In the genomic region with DNA sequence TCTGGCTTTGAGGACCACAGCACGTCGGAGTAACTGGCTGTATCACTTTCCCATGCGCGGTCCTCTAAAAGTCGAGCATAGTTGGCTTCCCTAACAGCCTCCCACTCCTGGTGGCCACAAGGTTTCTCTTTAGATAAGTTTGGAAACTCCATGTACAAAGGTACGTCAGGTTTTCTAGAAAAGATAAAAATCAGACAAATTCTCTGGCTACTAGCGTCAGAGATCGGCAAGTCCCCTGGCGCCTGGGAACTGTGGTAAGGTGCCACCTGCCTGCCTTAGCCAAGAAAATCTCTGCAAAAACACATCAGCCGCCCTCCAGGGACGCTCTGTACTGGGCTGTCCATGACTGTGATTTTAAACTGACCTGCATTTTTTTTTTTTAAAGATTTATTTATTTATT, we compare ENCODE assay signal across 8 mouse cellular contexts. TPM values are rescaled to one million over a fixed set of nuclear protein-coding genes. Genes with fewer than 3 reads are reported as not detected.
DNase-seq lines count a peak whose midpoint lies in the region; ATAC-seq and TF ChIP-seq lines count a peak whose summit lies in the region.

No protein-coding gene starts in this region.

- TF ChIP-seq EP300 in liver, postnatal 0 days (IDR thresholded peaks at IDR 0.05; ENCODE audit: low read depth) = no peak

- H3K4me2 ChIP-seq in heart, embryonic 11.5 days = peak overlapping the region; percentile 94
- H3K4me2 ChIP-seq in liver, postnatal 0 days (ENCODE audit: low read depth, low read length) = peak overlapping the region; percentile 64

- H3K27me3 ChIP-seq in heart, embryonic 11.5 days (ENCODE audit: control insufficient read depth, insufficient read depth, low read length) = peaks cover 21% of the 10 kb centered on the region
- H3K27me3 ChIP-seq in E14TG2a.4 (ENCODE audit: insufficient read depth, low read length) = peaks cover 29% of the 10 kb centered on the region
- H3K27me3 ChIP-seq in hindbrain, embryonic 10.5 days (ENCODE audit: insufficient read depth, poor library complexity, severe bottlenecking) = peaks cover 42% of the 10 kb centered on the region
- H3K27me3 ChIP-seq in liver, postnatal 0 days (ENCODE audit: insufficient read depth, low read length) = peaks cover 23% of the 10 kb centered on the region

- no peak overlapping the region for H3K27ac ChIP-seq in heart, embryonic 11.5 days (ENCODE audit: low read depth, low read length)
- H3K27ac ChIP-seq in hindbrain, embryonic 10.5 days = no peak overlapping the region
- no peak overlapping the region for H3K27ac ChIP-seq in liver, postnatal 0 days (ENCODE audit: low read depth)

- intact Hi-C loops in left cerebral cortex, postnatal 25 days (cut with DNase I) = loop anchor here (2.0 kb wide), 1 partner anchor 52 kb away; no protein-coding TSS in a partner anchor

- H3K4me3 ChIP-seq in heart, embryonic 11.5 days (ENCODE audit: low read depth, low read length) = peak overlapping the region; percentile 55
- H3K4me3 ChIP-seq in E14TG2a.4 (replicated peaks; ENCODE audit: low read length) = peak overlapping the region; percentile 84
- H3K4me3 ChIP-seq in hindbrain, embryonic 10.5 days = peak overlapping the region; percentile 57
- H3K4me3 ChIP-seq in liver, postnatal 0 days (ENCODE audit: low read depth, low read length) = no peak overlapping the region

- H3K36me3 ChIP-seq in heart, embryonic 11.5 days (ENCODE audit: control insufficient read depth, insufficient read depth, low read length) = no peaks in the 10 kb centered on the region
- H3K36me3 ChIP-seq in E14TG2a.4 (ENCODE audit: insufficient read depth, low read length) = no peaks in the 10 kb centered on the region
- no peaks in the 10 kb centered on the region for H3K36me3 ChIP-seq in hindbrain, embryonic 10.5 days
- H3K36me3 ChIP-seq in liver, postnatal 0 days (replicated peaks; ENCODE audit: insufficient read depth, low read length) = no peaks in the 10 kb centered on the region

- DNase-seq in heart, adult 8-10 months (ENCODE audit: low spot score) = no peak
- peak; percentile 7 for DNase-seq in hindbrain, embryonic 10.5 days (ENCODE audit: low spot score)
- no peak for DNase-seq in liver, postnatal 0 days
- no peak for DNase-seq in MN1 (ENCODE audit: low spot score)
- no peak for DNase-seq in left cerebral cortex, postnatal 25 days (ENCODE audit: low spot score in 2 of 2)
- DNase-seq in layer of hippocampus, postnatal 25 days (ENCODE audit: extremely low spot score in 1 of 2, low spot score in 1 of 2) = no peak

- 42% methylated on average over 11 of the region's 11 CpGs for WGBS in heart, embryonic 11.5 days (ENCODE audit: insufficient replicate concordance)
- 47% methylated on average over 11 of the region's 11 CpGs for WGBS in hindbrain, embryonic 10.5 days
- 45% methylated on average over 11 of the region's 11 CpGs for WGBS in liver, postnatal 0 days (ENCODE audit: insufficient replicate concordance)

- peak; percentile 19; the same call in 1 of the 2 replicates for TF ChIP-seq CTCF in E14TG2a.4 (conservative IDR thresholded peaks at IDR 0.05; ENCODE audit: low read length)
- TF ChIP-seq CTCF in liver, postnatal 0 days (IDR thresholded peaks at IDR 0.05; ENCODE audit: low read depth) = no peak

- H3K9me3 ChIP-seq in heart, embryonic 11.5 days (replicated peaks; ENCODE audit: control insufficient read depth, low read length) = 0 out of 2 replicates have a peak, but pooled peaks cover 2% of the 10 kb centered on the region
- no peaks in the 10 kb centered on the region for H3K9me3 ChIP-seq in E14TG2a.4 (ENCODE audit: low read length)
- no peaks in the 10 kb centered on the region for H3K9me3 ChIP-seq in hindbrain, embryonic 10.5 days
- no peaks in the 10 kb centered on the region for H3K9me3 ChIP-seq in liver, postnatal 0 days (ENCODE audit: low read length)

- peaks cover 6% of the 10 kb centered on the region for H3K4me1 ChIP-seq in heart, embryonic 11.5 days (ENCODE audit: control insufficient read depth, insufficient read depth, low read length)
- H3K4me1 ChIP-seq in E14TG2a.4 (replicated peaks; ENCODE audit: low read depth, low read length) = peaks cover 15% of the 10 kb centered on the region
- H3K4me1 ChIP-seq in hindbrain, embryonic 10.5 days (replicated peaks) = peaks cover 15% of the 10 kb centered on the region
- peaks cover 5% of the 10 kb centered on the region; the same call in 1 of the 2 replicates for H3K4me1 ChIP-seq in liver, postnatal 0 days (ENCODE audit: insufficient read depth)

- no peak overlapping the region for H3K9ac ChIP-seq in heart, embryonic 11.5 days (ENCODE audit: low read depth, low read length)
- H3K9ac ChIP-seq in liver, postnatal 0 days (replicated peaks) = no peak overlapping the region

- ATAC-seq in heart, embryonic 11.5 days (replicated peaks; ENCODE audit: insufficient number of reproducible peaks, low FRiP score, low TSS enrichment) = no peak
- no peak for ATAC-seq in liver, postnatal 0 days

RNA-seq across cellular contexts. Expression of a gene that starts 0.5 kb away (rescaled TPM):
- polyA plus RNA-seq in heart, embryonic 11.5 days (2014; fragmentation: Nextera tagmentation; extraction: Ambion mirVana) = 2.3 TPM in 2 replicates
- 1 to 10 TPM in 3 of 4 experiments, under 1 TPM in 1; 0.57 to 3.3 (median 1.4) TPM for total RNA-seq in heart, adult 8-10 months (2022)
- 0.12 and 0.29 TPM in 2 replicates for polyA plus RNA-seq in hindbrain, embryonic 10.5 days (2016; fragmentation: Nextera tagmentation; extraction: Ambion mirVana)
- polyA plus RNA-seq in liver, postnatal 0 days (2015; fragmentation: Nextera tagmentation; extraction: Ambion mirVana) = 0.07 TPM in 1 of 2 replicates, not detected in the other
- under 1 TPM in 1 of 2 experiments, not detected in 1; 0.18 TPM for total RNA-seq in left cerebral cortex, postnatal 25 days (2021)
- 1 to 10 TPM; 1.3 to 2.0 TPM for total RNA-seq in layer of hippocampus, postnatal 25 days (2021)
